Mouse (Mus musculus) heart, postnatal 36 days (tissue): ENCODE data around the gene Sox6. TPM values are rescaled to one million over a fixed set of nuclear protein-coding genes. Genes with fewer than 3 reads are reported as not detected.
"Not testable (repeated sequence)": the region's sequence is repeated elsewhere in the genome, so short reads cannot be mapped to it uniquely, and the experiment has no call there.

Experiments used
- DNase-seq, 2 experiments: peaks; one replicate each; pipeline ENCODE4 v3.0.0; 2021 to 2022
- intact Hi-C: fragments of 180-260 bp; cut with DNase I; formaldehyde crosslinking; loops from one replicate; pipeline ENCODE4 v1.15.1; 2025
- total RNA-seq, 2 experiments: library from RNA; stranded (reverse); gene quantifications; 2 replicates each; pipeline ENCODE4 v1.2.3; 2021

The Sox6 gene
- 10 to 100 TPM; 24.0 to 30.4 TPM for total RNA-seq

GRCm38 (mm10) chr7:116038511-116038910, at the start of gene Sox6:
Sox6 (minus strand) TSS chr7:116038796.
- intact Hi-C loops = loop anchor here (5.0 to 10.0 kb wide), 5 partner anchors 194 to 586 kb away; no protein-coding TSS in a partner anchor
- peak; percentile 6 to 8 for DNase-seq

GRCm38 (mm10) chr7:116084366-116084765, 45.8 kb upstream of the Sox6 start, which contains the start of gene Gm4353:
Gm4353 (minus strand) TSS chr7:116084635.
- DNase-seq, intact Hi-C loops: not testable (repeated sequence)

GRCm38 (mm10) chr7:116060739-116061138, 22.1 kb upstream of the Sox6 start:
- no peak for DNase-seq
- intact Hi-C loops = no loop called here

- DNase-seq = no peak
- intact Hi-C loops = loop anchor here (1.0 to 2.0 kb wide), 2 partner anchors 824 to 1116 kb away; no protein-coding TSS in a partner anchor
Observed at GRCm38 (mm10) chr7:116040470-116041019, 1.9 kb upstream of the Sox6 start.

GRCm38 (mm10) chr7:116039538-116040466, 1.2 kb upstream of the Sox6 start:
- intact Hi-C loops = loop anchor here (1.0 to 10.0 kb wide), 7 partner anchors 195 to 1115 kb away; no protein-coding TSS in a partner anchor

GRCm38 (mm10) chr7:116039196-116039537, 571 bp upstream of the Sox6 start, which contains the start of gene 1110004F10Rik:
1110004F10Rik (plus strand) TSS chr7:116039397.
- DNase-seq = peak; percentile 2 to 10
- intact Hi-C loops = loop anchor here (5.0 to 10.0 kb wide), 5 partner anchors 194 to 587 kb away; no protein-coding TSS in a partner anchor

More at GRCm38 (mm10) chr7:116039538-116040466, 1.2 kb upstream of the Sox6 start:
- DNase-seq = peak; percentile 86 to 87

GRCm38 (mm10) chr7:116038024-116038423, 572 bp downstream of the Sox6 start:
- no peak for DNase-seq
- intact Hi-C loops = loop anchor here (5.0 to 10.0 kb wide), 5 partner anchors 193 to 586 kb away; no protein-coding TSS in a partner anchor

GRCm38 (mm10) chr7:116036591-116037555, 1.7 kb downstream of the Sox6 start:
- intact Hi-C loops = loop anchor here (5.0 to 10.0 kb wide), 5 partner anchors 192 to 585 kb away; no protein-coding TSS in a partner anchor

GRCm38 (mm10) chr7:116035504-116035903, 3.1 kb downstream of the Sox6 start:
- intact Hi-C loops = loop anchor here (5.0 to 10.0 kb wide), 5 partner anchors 191 to 583 kb away; no protein-coding TSS in a partner anchor
- no peak for DNase-seq

More at GRCm38 (mm10) chr7:116036591-116037555, 1.7 kb downstream of the Sox6 start:
- DNase-seq = no peak

GRCm38 (mm10) chr7:116034282-116034758, 4.3 kb downstream of the Sox6 start:
- DNase-seq = peak; percentile 46 to 58
- intact Hi-C loops = loop anchor here (5.0 to 10.0 kb wide), 5 partner anchors 82 to 667 kb away; no protein-coding TSS in a partner anchor

GRCm38 (mm10) chr7:116033371-116034241, 5.0 kb downstream of the Sox6 start:
- intact Hi-C loops = loop anchor here (5.0 to 10.0 kb wide), 5 partner anchors 81 to 666 kb away; no protein-coding TSS in a partner anchor
- peak; percentile 57 to 72 for DNase-seq

- intact Hi-C loops = loop anchor here (5.0 to 10.0 kb wide), 5 partner anchors 80 to 665 kb away; no protein-coding TSS in a partner anchor
- peak; percentile 68 to 78 for DNase-seq
Observed at GRCm38 (mm10) chr7:116032596-116033307, 5.8 kb downstream of the Sox6 start.

- DNase-seq = peak; percentile 61 to 78
- intact Hi-C loops = loop anchor here (5.0 to 10.0 kb wide), 5 partner anchors 80 to 665 kb away; no protein-coding TSS in a partner anchor
Observed at GRCm38 (mm10) chr7:116031718-116032595, 6.6 kb downstream of the Sox6 start.

- intact Hi-C loops = loop anchor here (5.0 to 10.0 kb wide), 5 partner anchors 79 to 664 kb away; no protein-coding TSS in a partner anchor
- DNase-seq = no peak
Observed at GRCm38 (mm10) chr7:116031388-116031717, 7.2 kb downstream of the Sox6 start.

GRCm38 (mm10) chr7:116030597-116031387, 7.8 kb downstream of the Sox6 start:
- peak; percentile 62 to 72 for DNase-seq

GRCm38 (mm10) chr7:116029991-116030390, 8.6 kb downstream of the Sox6 start:
- intact Hi-C loops = loop anchor here (5.0 to 10.0 kb wide), 5 partner anchors 78 to 663 kb away; no protein-coding TSS in a partner anchor
- DNase-seq = no peak

More at GRCm38 (mm10) chr7:116030597-116031387, 7.8 kb downstream of the Sox6 start:
- intact Hi-C loops = loop anchor here (5.0 to 10.0 kb wide), 5 partner anchors 78 to 663 kb away; no protein-coding TSS in a partner anchor
